Mouse (Mus musculus) stomach, embryonic 16.5 days (tissue): Measurements from ENCODE around the gene Med12l. TPM values are rescaled to one million over a fixed set of nuclear protein-coding genes. Genes with fewer than 3 reads are reported as not detected.
A peak's percentile ranks its signal among the peaks of the same experiment; 100 is the strongest.

ENCODE experiments used
- ATAC-seq: fragments of 200-750 bp; cut with Nextera tagmentation; 2 replicates; pipeline ENCODE4 v1.8.0; 2017; ENCODE audit warnings: moderate number of reproducible peaks, moderate TSS enrichment; ENCODE audit not compliant: insufficient read depth, low FRiP score
- H3K27ac ChIP-seq: fragments of 300-500 bp; sonication (generic); 2 replicates; pipeline ENCODE4 v1.5.1; 2014; ENCODE audit warnings: low read length
- H3K27me3 ChIP-seq: fragments of 300-500 bp; sonication (generic); 2 replicates; pipeline ENCODE4 v1.6.1; 2014; ENCODE audit warnings: low read length, control low read depth, mixed read lengths; ENCODE audit not compliant: control insufficient read depth, insufficient read depth
- H3K36me3 ChIP-seq: fragments of 300-500 bp; sonication (generic); 2 replicates; pipeline ENCODE4 v1.6.1; 2014; ENCODE audit warnings: low read length; ENCODE audit not compliant: control insufficient read depth, insufficient read depth
- H3K4me1 ChIP-seq: fragments of 300-500 bp; sonication (generic); 2 replicates; pipeline ENCODE4 v1.6.1; 2014; ENCODE audit warnings: low read length, control low read depth, mixed read lengths; ENCODE audit not compliant: control insufficient read depth, insufficient read depth
- H3K4me2 ChIP-seq: fragments of 300-500 bp; sonication (generic); 2 replicates; pipeline ENCODE4 v1.6.1; 2014; ENCODE audit warnings: low read depth, low read length, mixed read lengths
- H3K4me3 ChIP-seq: fragments of 300-500 bp; sonication (generic); replicated peaks from 2 replicates; pipeline ENCODE4 v1.5.1; 2014; ENCODE audit warnings: mild to moderate bottlenecking, low read length
- H3K9ac ChIP-seq: fragments of 300-500 bp; sonication (generic); 2 replicates; pipeline ENCODE4 v1.6.1; 2014; ENCODE audit warnings: low read length
- H3K9me3 ChIP-seq: fragments of 300-500 bp; sonication (generic); replicated peaks from 2 replicates; pipeline ENCODE4 v1.6.1; 2016; ENCODE audit warnings: low read length, control low read depth; ENCODE audit not compliant: control insufficient read depth
- WGBS: fragments of 180-500 bp; shearing (Covaris S2); extraction: QIAGEN DNeasy Blood & Tissue Kit; methylation state at CpG from one replicate; pipeline ENCODE4 v1.1.7; 2014; 5-methylcytosine and 5-hydroxymethylcytosine counted together
- polyA plus RNA-seq: library from polyadenylated mRNA; unstranded; fragments of >200 nt; fragmentation: Nextera tagmentation; extraction: Ambion mirVana; gene quantifications from 2 replicates; pipeline ENCODE4 v1.2.1, GENCODE M21; 2015

Med12l gene
- polyA plus RNA-seq, 1 experiment from 2014 or later: 1.2 TPM

DNA sequence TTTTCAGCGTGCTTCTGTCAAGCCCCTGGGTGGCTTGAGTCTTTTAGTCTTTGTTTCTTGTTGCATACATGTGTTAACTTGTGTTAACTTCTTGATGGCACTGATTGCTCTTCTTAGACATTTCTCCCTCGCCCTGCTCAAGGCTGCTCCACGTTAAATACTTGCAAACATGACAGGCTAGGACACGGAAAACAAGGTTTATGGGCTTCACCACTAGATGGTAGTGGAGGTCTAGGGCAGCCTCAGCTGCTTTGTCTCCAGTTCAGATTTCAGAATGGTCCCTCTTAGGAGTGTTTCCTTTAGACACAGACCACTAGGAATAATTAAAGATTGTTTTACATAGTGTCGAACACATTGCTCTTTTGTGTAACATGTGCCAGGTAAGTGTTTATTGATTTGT, 169.6 kb downstream of the Med12l start:
- peaks cover under 1% of the 10 kb centered on the region; the same call in 1 of the 2 replicates for H3K4me1 ChIP-seq
- H3K27me3 ChIP-seq: no peaks in the 10 kb centered on the region
- no peak overlapping the region for H3K9ac ChIP-seq
- no peak overlapping the region for H3K27ac ChIP-seq
- no peak overlapping the region for H3K4me3 ChIP-seq
- H3K36me3 ChIP-seq: no peaks in the 10 kb centered on the region
- no peak for ATAC-seq
- no peak overlapping the region for H3K4me2 ChIP-seq
- 17% methylated on average over 5 of the region's 5 CpGs for WGBS
- no peaks in the 10 kb centered on the region for H3K9me3 ChIP-seq

DNA sequence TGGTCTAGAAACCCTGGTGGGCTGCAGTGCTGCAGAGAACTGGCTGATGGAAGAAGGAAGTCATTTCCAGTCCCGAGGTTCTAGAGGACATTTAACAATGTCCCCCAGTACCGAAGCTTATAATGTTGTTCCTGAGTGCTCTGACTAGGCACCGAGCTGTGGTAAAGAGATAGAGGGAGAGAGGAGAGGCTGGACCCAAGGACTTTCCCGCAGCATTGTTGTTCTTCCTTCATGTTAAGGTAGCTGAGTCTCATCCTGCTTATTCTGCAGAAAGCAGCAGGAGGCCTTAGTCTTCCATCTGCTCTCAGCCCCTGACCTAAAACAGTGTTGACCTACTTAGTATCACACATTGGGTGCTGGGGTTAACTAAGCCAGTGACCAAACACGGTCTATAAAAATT, 171.2 kb downstream of the Med12l start:
- no peak overlapping the region for H3K4me3 ChIP-seq
- no peaks in the 10 kb centered on the region for H3K36me3 ChIP-seq
- H3K4me1 ChIP-seq: no peaks in the 10 kb centered on the region
- ATAC-seq: no peak
- H3K4me2 ChIP-seq: no peak overlapping the region
- no peak overlapping the region for H3K27ac ChIP-seq
- H3K9ac ChIP-seq: no peak overlapping the region
- H3K27me3 ChIP-seq: no peaks in the 10 kb centered on the region
- 61% methylated on average over 5 of the region's 5 CpGs for WGBS
- no peaks in the 10 kb centered on the region for H3K9me3 ChIP-seq

GRCm38 (mm10) chr3:59181134-59181533, 175.5 kb downstream of the Med12l start:
- no peak overlapping the region for H3K4me3 ChIP-seq
- H3K27me3 ChIP-seq: no peaks in the 10 kb centered on the region
- ATAC-seq: no peak
- no peaks in the 10 kb centered on the region for H3K4me1 ChIP-seq
- no peak overlapping the region for H3K27ac ChIP-seq
- H3K9me3 ChIP-seq: no peaks in the 10 kb centered on the region
- no peak overlapping the region for H3K9ac ChIP-seq
- H3K36me3 ChIP-seq: no peaks in the 10 kb centered on the region
- H3K4me2 ChIP-seq: no peak overlapping the region
- 72% methylated on average over 5 of the region's 5 CpGs for WGBS

- Histone ChIP-seq H3K4me2 (no peak overlapping the region), H3K4me3 (no peak overlapping the region), H3K9ac (no peak overlapping the region), H3K4me1 (no peaks in the 10 kb centered on the region), H3K36me3 (no peaks in the 10 kb centered on the region), H3K27me3 (no peaks in the 10 kb centered on the region), H3K9me3 (no peaks in the 10 kb centered on the region), H3K27ac (no peak overlapping the region)
- ATAC-seq: no peak
Measured at GRCm38 (mm10) chr3:59182129-59182528, 176.5 kb downstream of the Med12l start.

GRCm38 (mm10) chr3:59185662-59186061, 180.0 kb downstream of the Med12l start:
- 73% methylated on average over 4 of the region's 4 CpGs for WGBS
- ATAC-seq: no peak
- Histone ChIP-seq H3K36me3 (no peaks in the 10 kb centered on the region), H3K4me3 (no peak overlapping the region), H3K27ac (no peak overlapping the region), H3K9ac (no peak overlapping the region), H3K27me3 (no peaks in the 10 kb centered on the region), H3K4me2 (no peak overlapping the region), H3K9me3 (no peaks in the 10 kb centered on the region), H3K4me1 (no peaks in the 10 kb centered on the region)

- 72% methylated on average over 4 of the region's 4 CpGs for WGBS
- Histone ChIP-seq H3K9ac (no peak overlapping the region), H3K27me3 (no peaks in the 10 kb centered on the region), H3K27ac (no peak overlapping the region), H3K9me3 (no peaks in the 10 kb centered on the region), H3K4me1 (no peaks in the 10 kb centered on the region), H3K4me3 (no peak overlapping the region), H3K4me2 (no peak overlapping the region), H3K36me3 (no peaks in the 10 kb centered on the region)
- ATAC-seq: no peak
Measured at GRCm38 (mm10) chr3:59187336-59187735, 181.7 kb downstream of the Med12l start.

DNA sequence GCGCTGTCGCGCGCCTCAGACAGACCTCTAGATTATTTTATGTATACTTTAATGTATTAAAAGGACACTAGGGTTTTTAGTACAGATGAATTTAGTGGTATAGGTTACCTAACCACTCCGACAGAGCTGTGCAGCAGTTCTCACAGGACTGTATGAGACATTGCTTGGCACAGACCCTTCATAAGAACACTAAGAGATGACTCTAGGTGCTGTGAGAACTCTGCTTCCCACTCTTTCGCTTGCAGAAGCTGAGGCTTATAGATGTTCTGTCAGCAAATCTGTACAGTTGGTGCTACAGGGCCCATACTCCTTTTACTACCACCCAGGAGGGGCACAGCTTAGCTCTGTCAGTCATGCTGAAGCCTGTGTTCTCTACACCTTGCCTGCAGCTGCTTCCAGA, 186.0 kb downstream of the Med12l start:
- Histone ChIP-seq H3K4me3 (no peak overlapping the region), H3K4me1 (no peaks in the 10 kb centered on the region), H3K36me3 (no peaks in the 10 kb centered on the region), H3K9ac (no peak overlapping the region), H3K4me2 (no peak overlapping the region), H3K9me3 (no peaks in the 10 kb centered on the region), H3K27me3 (no peaks in the 10 kb centered on the region), H3K27ac (no peak overlapping the region)
- 92% methylated on average over 6 of the region's 6 CpGs for WGBS
- no peak for ATAC-seq

DNA sequence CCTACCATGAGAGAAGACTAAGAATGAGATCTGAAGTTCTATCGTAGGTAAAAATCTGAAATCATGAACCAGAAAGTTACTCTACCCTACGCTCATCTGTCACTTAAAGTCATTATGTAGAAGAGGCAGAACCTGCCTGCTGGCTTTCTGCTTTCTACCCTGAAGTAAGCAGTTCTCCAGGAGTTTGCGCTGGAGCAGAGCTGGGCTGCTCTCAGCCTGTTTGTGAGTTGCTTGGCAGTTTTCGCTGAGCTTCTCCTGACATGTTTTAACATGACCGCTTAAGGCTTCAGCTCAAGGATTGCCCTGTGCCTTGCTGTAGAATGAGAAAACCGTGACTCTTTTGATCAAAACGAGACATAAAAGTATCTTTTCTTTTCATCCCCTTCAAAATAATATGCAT, 188.5 kb downstream of the Med12l start:
- H3K27ac ChIP-seq: peak overlapping the region; percentile 80
- peak overlapping the region; percentile 30 for H3K4me3 ChIP-seq
- WGBS: 84% methylated on average over 7 of the region's 7 CpGs

GRCm38 (mm10) chr3:59194938-59195337, 189.3 kb downstream of the Med12l start, which contains the start of gene Gpr87:
Gene Gpr87 (minus strand): TSS chr3:59195104.
- ATAC-seq: no peak
- Histone ChIP-seq H3K4me2 (no peak within 1 kb of the TSS), H3K9me3 (no peaks in the 10 kb centered on the region), H3K27ac (peak within 1 kb of the TSS; percentile 80), H3K4me3 (peak within 1 kb of the TSS; percentile 30), H3K27me3 (no peaks in the 10 kb centered on the region), H3K36me3 (no peaks in the 10 kb centered on the region), H3K4me1 (no peaks in the 10 kb centered on the region), H3K9ac (peak within 1 kb of the TSS; percentile 39; the same call in 1 of the 2 replicates)
- WGBS: 71% methylated on average over 7 of the region's 7 CpGs

More for the DNA sequence above, 188.5 kb downstream of the Med12l start:
- Histone ChIP-seq H3K4me2 (no peak overlapping the region), H3K4me1 (no peaks in the 10 kb centered on the region), H3K9ac (no peak overlapping the region; the same call in 1 of the 2 replicates), H3K36me3 (no peaks in the 10 kb centered on the region), H3K27me3 (no peaks in the 10 kb centered on the region), H3K9me3 (no peaks in the 10 kb centered on the region)
- ATAC-seq: no peak
